Mouse (Mus musculus) thymus, postnatal 10 days (tissue): Measurements from ENCODE around the gene Olfr538.
"Not testable (repeated sequence)": the region's sequence is repeated elsewhere in the genome, so short reads cannot be mapped to it uniquely, and the experiment has no call there.

Experiments used
- DNase-seq, 2 experiments: peaks; one replicate each; pipeline ENCODE4 v3.0.0; 2021; ENCODE audit warnings: low spot score in 2 of 2

Olfr538 gene

GRCm38 (mm10) chr7:140567586-140567985, at the start of gene Olfr538:
Olfr538 (plus strand) TSS chr7:140567886.
- DNase-seq = no peak

- no peak for DNase-seq
These were observed 27.9 kb upstream of the Olfr538 start for GRCm38 (mm10) chr7:140539746-140540145.

- DNase-seq = not testable (repeated sequence)
These were observed 33.3 kb downstream of the Olfr538 start, which contains the start of gene Olfr46 for GRCm38 (mm10) chr7:140600969-140601368. Olfr46 (plus strand) TSS chr7:140601269.
